Comparison of ENCODE assay signal across 24 mouse cellular contexts in genomic region chr9:116038275-116038674, GRCm38 (mm10).
DNase-seq lines count a peak whose midpoint lies in the region; ATAC-seq and TF ChIP-seq lines count a peak whose summit lies in the region.
"Had no signal": no experiment of that assay in that cellular context is flagged by ENCODE, and none has a peak within 500 bp of the region (broad histone marks: within the 10 kb centered on the region; RNA-seq: fewer than 3 reads in every experiment).

No protein-coding gene starts in this region.

- 78% methylated on average over 6 of the region's 6 CpGs for WGBS in embryonic facial prominence, embryonic 14.5 days
- WGBS in embryonic facial prominence, embryonic 10.5 days: 93% methylated on average over 6 of the region's 6 CpGs
- 62% methylated on average over 6 of the region's 6 CpGs for WGBS in lung, embryonic 14.5 days
- WGBS in lung, postnatal 0 days: 70% methylated on average over 6 of the region's 6 CpGs

- H3K36me3 ChIP-seq in embryonic facial prominence, embryonic 14.5 days (ENCODE audit: control insufficient read depth, insufficient read depth, low read length): no peaks in the 10 kb centered on the region
- no peaks in the 10 kb centered on the region for H3K36me3 ChIP-seq in embryonic facial prominence, embryonic 10.5 days (replicated peaks)
- H3K36me3 ChIP-seq in lung, embryonic 14.5 days (ENCODE audit: insufficient read depth): no peaks in the 10 kb centered on the region
- H3K36me3 ChIP-seq in lung, postnatal 0 days (ENCODE audit: insufficient read depth, low read length): no peaks in the 10 kb centered on the region
- H3K36me3 ChIP-seq: embryonic facial prominence, embryonic 13.5 days; forebrain, embryonic 10.5 days; forebrain, embryonic 15.5 days; hindbrain, embryonic 10.5 days; hindbrain, embryonic 13.5 days; intestine, embryonic 15.5 days had no signal

- H3K4me1 ChIP-seq in embryonic facial prominence, embryonic 14.5 days (ENCODE audit: control insufficient read depth, insufficient read depth, low read length): peaks cover 4% of the 10 kb centered on the region; the same call in 1 of the 2 replicates
- peaks cover under 1% of the 10 kb centered on the region; the same call in 1 of the 2 replicates for H3K4me1 ChIP-seq in embryonic facial prominence, embryonic 10.5 days
- no peaks in the 10 kb centered on the region for H3K4me1 ChIP-seq in lung, embryonic 14.5 days (ENCODE audit: insufficient read depth)
- H3K4me1 ChIP-seq in lung, postnatal 0 days (ENCODE audit: insufficient read depth, low read depth, low read length): no peaks in the 10 kb centered on the region
- H3K4me1 ChIP-seq: forebrain, embryonic 10.5 days; forebrain, embryonic 15.5 days; hindbrain, embryonic 10.5 days; intestine, embryonic 15.5 days had no signal

- no peak for TF ChIP-seq POLR2A in brain, embryonic 14.5 days (IDR thresholded peaks at IDR 0.05; ENCODE audit: borderline replicate concordance, extremely low read depth, insufficient read depth, insufficient read length, poor library complexity, severe bottlenecking)

- no peaks in the 10 kb centered on the region for H3K9me3 ChIP-seq in embryonic facial prominence, embryonic 14.5 days (ENCODE audit: control insufficient read depth, low read length)
- no peaks in the 10 kb centered on the region for H3K9me3 ChIP-seq in embryonic facial prominence, embryonic 10.5 days
- no peaks in the 10 kb centered on the region for H3K9me3 ChIP-seq in lung, embryonic 14.5 days (ENCODE audit: low read depth, low read length)
- no peaks in the 10 kb centered on the region for H3K9me3 ChIP-seq in lung, postnatal 0 days (ENCODE audit: low read length)
- H3K9me3 ChIP-seq: embryonic facial prominence, embryonic 13.5 days; forebrain, embryonic 10.5 days; forebrain, embryonic 15.5 days; hindbrain, embryonic 10.5 days; hindbrain, embryonic 13.5 days; intestine, embryonic 15.5 days had no signal

- intact Hi-C loops in gastrocnemius, adult 2 months (cut with DNase I): no loop called here

- no peak for TF ChIP-seq EP300 in lung, postnatal 0 days (IDR thresholded peaks at IDR 0.05)

- no peak overlapping the region for H3K4me3 ChIP-seq in embryonic facial prominence, embryonic 14.5 days (ENCODE audit: low read depth, low read length)
- H3K4me3 ChIP-seq in embryonic facial prominence, embryonic 10.5 days: no peak overlapping the region
- H3K4me3 ChIP-seq in gastrocnemius, adult 2 months: no peak overlapping the region
- H3K4me3 ChIP-seq in lung, embryonic 14.5 days (ENCODE audit: low read depth, low read length): no peak overlapping the region
- H3K4me3 ChIP-seq in lung, postnatal 0 days (ENCODE audit: low read depth, low read length): no peak overlapping the region
- H3K4me3 ChIP-seq: embryonic facial prominence, embryonic 13.5 days; forebrain, embryonic 10.5 days; forebrain, embryonic 15.5 days; hindbrain, embryonic 10.5 days; hindbrain, embryonic 13.5 days; intestine, embryonic 15.5 days had no signal

- H3K27me3 ChIP-seq in embryonic facial prominence, embryonic 14.5 days (replicated peaks; ENCODE audit: control insufficient read depth, insufficient read depth, low read length): no peaks in the 10 kb centered on the region
- H3K27me3 ChIP-seq in embryonic facial prominence, embryonic 10.5 days (replicated peaks; ENCODE audit: low read depth, poor library complexity, severe bottlenecking): no peaks in the 10 kb centered on the region
- no peaks in the 10 kb centered on the region for H3K27me3 ChIP-seq in lung, embryonic 14.5 days (ENCODE audit: insufficient read depth, low read length)
- no peaks in the 10 kb centered on the region for H3K27me3 ChIP-seq in lung, postnatal 0 days (replicated peaks; ENCODE audit: insufficient read depth, low read length)
- H3K27me3 ChIP-seq: embryonic facial prominence, embryonic 13.5 days; forebrain, embryonic 15.5 days; hindbrain, embryonic 13.5 days; intestine, embryonic 15.5 days had no signal

- no peak overlapping the region for H3K9ac ChIP-seq in embryonic facial prominence, embryonic 14.5 days (ENCODE audit: low read depth, low read length)
- H3K9ac ChIP-seq in lung, embryonic 14.5 days: no peak overlapping the region
- H3K9ac ChIP-seq in lung, postnatal 0 days (replicated peaks; ENCODE audit: low read depth): no peak overlapping the region
- H3K9ac ChIP-seq: embryonic facial prominence, embryonic 13.5 days; forebrain, embryonic 15.5 days; hindbrain, embryonic 13.5 days; intestine, embryonic 15.5 days had no signal

- no peak for TF ChIP-seq CTCF in gastrocnemius, adult 2 months (IDR thresholded peaks at IDR 0.05)
- no peak for TF ChIP-seq CTCF in lung, embryonic 14.5 days (IDR thresholded peaks at IDR 0.05; ENCODE audit: low read depth)
- no peak for TF ChIP-seq CTCF in lung, postnatal 0 days (IDR thresholded peaks at IDR 0.05)
- TF ChIP-seq CTCF in brain, embryonic 14.5 days (IDR thresholded peaks at IDR 0.05; ENCODE audit: borderline replicate concordance, extremely low read depth, insufficient read depth, insufficient read length): no peak

- ATAC-seq in embryonic facial prominence, embryonic 14.5 days (ENCODE audit: low read depth): peak; percentile 18; the same call in 1 of the 2 replicates
- peak; percentile 28; the same call in 1 of the 2 replicates for ATAC-seq in lung, embryonic 14.5 days (ENCODE audit: insufficient read depth)
- no peak for ATAC-seq in lung, postnatal 0 days
- ATAC-seq: activated CD4-positive, CD25-positive, alpha-beta regulatory T cell, adult 4 months; forebrain, embryonic 15.5 days; hindbrain, embryonic 16.5 days; intestine, embryonic 15.5 days had no signal

- peak; percentile 53 for DNase-seq in embryonic facial prominence, embryonic 14.5 days (ENCODE audit: low spot score)
- DNase-seq in embryonic facial prominence, embryonic 10.5 days (ENCODE audit: low spot score): no peak
- peak; percentile 31 for DNase-seq in gastrocnemius, adult 2 months
- no peak for DNase-seq in gastrocnemius, postnatal 10 days
- peak; percentile 24 for DNase-seq in lung, embryonic 14.5 days
- DNase-seq in lung, postnatal 0 days (ENCODE audit: low spot score): no peak
- peak; percentile 21 for DNase-seq in brain, embryonic 14.5 days (ENCODE audit: low read depth)
- DNase-seq in left cerebral cortex, adult 8-10 months (ENCODE audit: low spot score in 2 of 2): no peak
- DNase-seq: adrenal gland, adult 8-10 months; adrenal gland, postnatal 25 days; cerebellum, adult 18-20 months; cerebellum, adult 9-10 months; cerebellum, postnatal 14 days; gastrocnemius, postnatal 25 days; heart, postnatal 36 days had no signal

- no peak overlapping the region for H3K27ac ChIP-seq in embryonic facial prominence, embryonic 14.5 days (replicated peaks; ENCODE audit: low read depth, low read length)
- no peak overlapping the region for H3K27ac ChIP-seq in embryonic facial prominence, embryonic 10.5 days (replicated peaks)
- no peak overlapping the region for H3K27ac ChIP-seq in gastrocnemius, adult 2 months
- no peak overlapping the region for H3K27ac ChIP-seq in lung, embryonic 14.5 days (ENCODE audit: low read depth)
- H3K27ac ChIP-seq in lung, postnatal 0 days (ENCODE audit: low read length): no peak overlapping the region
- H3K27ac ChIP-seq: embryonic facial prominence, embryonic 13.5 days; forebrain, embryonic 10.5 days; forebrain, embryonic 15.5 days; hindbrain, embryonic 10.5 days; hindbrain, embryonic 13.5 days; intestine, embryonic 15.5 days had no signal

- H3K4me2 ChIP-seq in embryonic facial prominence, embryonic 14.5 days (ENCODE audit: low read depth, low read length): no peak overlapping the region
- no peak overlapping the region for H3K4me2 ChIP-seq in lung, embryonic 14.5 days
- no peak overlapping the region for H3K4me2 ChIP-seq in lung, postnatal 0 days (replicated peaks; ENCODE audit: low read depth, low read length)
- H3K4me2 ChIP-seq: embryonic facial prominence, embryonic 13.5 days; forebrain, embryonic 15.5 days; heart, embryonic 11.5 days; hindbrain, embryonic 13.5 days; intestine, embryonic 15.5 days had no signal

Comparison
In these comparisons a context has a peak if more than half of its experiments do, and no peak if none do; other contexts are left out.
1. DNase-seq: peak in embryonic facial prominence, embryonic 14.5 days (single experiment), gastrocnemius, adult 2 months (single experiment), lung, embryonic 14.5 days (single experiment) and brain, embryonic 14.5 days (single experiment); none in embryonic facial prominence, embryonic 10.5 days (single experiment), gastrocnemius, postnatal 10 days (single experiment), lung, postnatal 0 days (single experiment) and left cerebral cortex, adult 8-10 months (0 of 2).